Mouse (Mus musculus): ENCODE measurements around the gene Amigo3. TPM values are rescaled to one million over a fixed set of nuclear protein-coding genes. Genes with fewer than 3 reads are reported as not detected.

The Amigo3 gene
- polyA plus RNA-seq, 1 experiment = 3.2 TPM

- Histone ChIP-seq H3K4me3 (replicated peaks; ENCODE audit: extremely low read depth, low read depth, low read length) (no peak overlapping the region), H3K4me1 (ENCODE audit: control insufficient read depth, insufficient read depth, low read length) (peaks cover 9% of the 10 kb centered on the region)
- whole genome bisulfite sequencing = 88% methylated on average over 15 of the region's 15 CpGs
- no peak for DNase-seq
- TF ChIP-seq POLR2A (IDR thresholded peaks at IDR 0.05; ENCODE audit: borderline replicate concordance, extremely low read depth, low read depth, low read length) (no peak), CTCF (IDR thresholded peaks at IDR 0.05; ENCODE audit: insufficient read depth, low read length) (no peak)
These were observed 1.6 kb upstream of the Amigo3 start for GRCm38 (mm10) chr9:108051184-108051930.

- peaks cover 9% of the 10 kb centered on the region for H3K4me1 ChIP-seq (ENCODE audit: control insufficient read depth, insufficient read depth, low read length)
- DNase-seq = no peak
- TF ChIP-seq POLR2A (IDR thresholded peaks at IDR 0.05; ENCODE audit: borderline replicate concordance, extremely low read depth, low read depth, low read length) (no peak), CTCF (IDR thresholded peaks at IDR 0.05; ENCODE audit: insufficient read depth, low read length) (no peak)
- 75% methylated on average over 4 of the region's 4 CpGs for WGBS
- no peak overlapping the region for H3K4me3 ChIP-seq (replicated peaks; ENCODE audit: extremely low read depth, low read depth, low read length)
These were observed 1.1 kb upstream of the Amigo3 start for GRCm38 (mm10) chr9:108051931-108052220.

DNA sequence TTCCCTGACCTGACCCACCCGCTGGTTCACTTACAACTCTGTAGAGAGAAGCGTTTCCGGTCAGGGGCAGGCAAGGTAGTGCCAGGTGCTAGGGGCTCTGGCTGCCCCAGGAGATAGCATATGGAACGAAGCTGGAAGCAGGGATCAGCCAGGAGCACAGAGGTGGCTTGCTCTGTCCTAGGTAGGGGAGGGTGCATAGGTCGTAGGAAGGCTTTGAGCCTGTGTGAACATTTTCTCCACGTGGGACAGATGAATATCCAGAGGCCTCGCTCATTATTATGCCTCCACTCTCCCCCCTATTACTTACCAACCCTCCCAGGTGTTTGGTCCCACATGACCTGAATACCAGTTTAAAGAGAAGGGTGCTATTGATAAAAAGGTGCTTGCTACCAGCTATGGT, 548 bp upstream of the Amigo3 start:
- TF ChIP-seq POLR2A (IDR thresholded peaks at IDR 0.05; ENCODE audit: borderline replicate concordance, extremely low read depth, low read depth, low read length) = no peak
- no peak for TF ChIP-seq CTCF (IDR thresholded peaks at IDR 0.05; ENCODE audit: insufficient read depth, low read length)
- DNase-seq = no peak
- Histone ChIP-seq H3K4me3 (replicated peaks; ENCODE audit: extremely low read depth, low read depth, low read length) (no peak overlapping the region), H3K4me1 (ENCODE audit: control insufficient read depth, insufficient read depth, low read length) (peaks cover 9% of the 10 kb centered on the region)
- WGBS = 71% methylated on average over 7 of the region's 7 CpGs

DNA sequence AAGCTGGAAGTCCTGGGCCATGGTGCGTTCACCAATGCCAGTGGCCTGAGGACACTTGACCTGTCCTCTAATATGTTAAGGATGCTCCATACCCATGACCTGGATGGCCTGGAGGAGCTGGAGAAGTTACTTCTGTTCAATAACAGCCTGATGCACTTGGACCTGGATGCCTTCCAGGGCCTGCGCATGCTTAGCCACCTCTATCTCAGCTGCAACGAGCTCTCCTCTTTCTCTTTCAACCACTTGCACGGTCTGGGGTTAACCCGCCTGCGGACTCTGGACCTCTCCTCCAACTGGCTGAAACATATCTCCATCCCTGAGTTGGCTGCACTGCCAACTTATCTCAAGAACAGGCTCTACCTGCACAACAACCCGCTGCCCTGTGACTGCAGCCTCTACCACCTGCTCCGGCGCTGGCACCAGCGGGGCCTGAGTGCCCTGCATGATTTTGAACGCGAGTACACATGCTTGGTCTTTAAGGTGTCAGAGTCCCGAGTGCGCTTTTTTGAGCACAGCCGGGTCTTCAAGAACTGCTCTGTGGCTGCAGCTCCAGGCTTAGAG, 786 bp downstream of the Amigo3 start:
- 79% methylated on average over 15 of the region's 15 CpGs for WGBS
- no peak for DNase-seq

DNA sequence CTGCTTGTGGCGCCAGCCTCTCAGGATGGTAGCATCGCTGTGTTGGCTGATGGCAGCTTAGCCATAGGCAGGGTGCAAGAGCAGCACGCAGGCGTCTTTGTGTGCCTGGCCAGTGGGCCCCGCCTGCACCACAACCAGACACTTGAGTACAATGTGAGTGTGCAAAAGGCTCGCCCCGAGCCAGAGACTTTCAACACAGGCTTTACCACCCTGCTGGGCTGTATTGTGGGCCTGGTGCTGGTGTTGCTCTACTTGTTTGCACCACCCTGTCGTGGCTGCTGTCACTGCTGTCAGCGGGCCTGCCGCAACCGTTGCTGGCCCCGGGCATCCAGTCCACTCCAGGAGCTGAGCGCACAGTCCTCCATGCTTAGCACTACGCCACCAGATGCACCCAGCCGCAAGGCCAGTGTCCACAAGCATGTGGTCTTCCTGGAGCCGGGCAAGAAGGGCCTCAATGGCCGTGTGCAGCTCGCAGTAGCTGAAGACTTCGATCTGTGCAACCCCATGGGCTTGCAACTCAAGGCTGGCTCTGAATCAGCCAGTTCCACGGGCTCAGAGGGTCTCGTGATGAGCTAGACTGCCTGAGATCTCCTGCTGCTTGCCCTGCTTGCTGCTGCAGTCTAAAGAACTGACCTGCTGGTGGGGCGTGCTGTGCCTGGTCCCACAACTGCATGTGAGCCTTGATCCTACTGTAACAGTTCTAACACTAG, 1.5 kb downstream of the Amigo3 start:
- WGBS = 87% methylated on average over 22 of the region's 22 CpGs
- TF ChIP-seq POLR2A (IDR thresholded peaks at IDR 0.05; ENCODE audit: borderline replicate concordance, extremely low read depth, low read depth, low read length) (no peak), CTCF (IDR thresholded peaks at IDR 0.05; ENCODE audit: insufficient read depth, low read length) (no peak)
- H3K4me1 ChIP-seq (ENCODE audit: control insufficient read depth, insufficient read depth, low read length) = peaks cover 7% of the 10 kb centered on the region
- no peak for DNase-seq
- no peak overlapping the region for H3K4me3 ChIP-seq (replicated peaks; ENCODE audit: extremely low read depth, low read depth, low read length)

More for the DNA sequence above, 786 bp downstream of the Amigo3 start:
- Histone ChIP-seq H3K4me3 (replicated peaks; ENCODE audit: extremely low read depth, low read depth, low read length) (no peak overlapping the region), H3K4me1 (ENCODE audit: control insufficient read depth, insufficient read depth, low read length) (peaks cover 9% of the 10 kb centered on the region)
- TF ChIP-seq CTCF (IDR thresholded peaks at IDR 0.05; ENCODE audit: insufficient read depth, low read length) = no peak
- no peak for TF ChIP-seq POLR2A (IDR thresholded peaks at IDR 0.05; ENCODE audit: borderline replicate concordance, extremely low read depth, low read depth, low read length)

DNA sequence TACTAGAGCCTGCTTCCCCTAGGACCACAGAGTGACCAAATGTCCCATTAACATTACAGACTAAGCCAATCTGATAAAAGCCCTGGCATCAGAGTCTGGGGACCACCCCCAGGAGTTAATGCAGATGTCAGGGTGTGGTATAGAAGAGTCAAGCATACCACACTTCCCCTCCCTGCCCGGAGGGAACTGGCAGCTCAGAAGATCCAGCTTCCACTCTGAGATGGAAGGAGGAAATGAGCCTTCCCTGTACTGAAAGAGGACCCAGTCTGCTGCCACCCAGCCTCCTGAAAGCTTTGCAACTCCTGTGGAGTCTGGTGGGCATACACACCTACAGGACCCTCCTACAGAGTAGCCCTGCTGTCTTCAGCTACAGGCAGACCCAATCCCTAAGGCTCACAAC, 2.1 kb downstream of the Amigo3 start:
- H3K4me1 ChIP-seq (ENCODE audit: control insufficient read depth, insufficient read depth, low read length) = peaks cover 6% of the 10 kb centered on the region
- no peak overlapping the region for H3K4me3 ChIP-seq (replicated peaks; ENCODE audit: extremely low read depth, low read depth, low read length)
- WGBS = 40% methylated on average over 1 of the region's 1 CpGs
- DNase-seq = no peak
- TF ChIP-seq CTCF (IDR thresholded peaks at IDR 0.05; ENCODE audit: insufficient read depth, low read length) (no peak), POLR2A (IDR thresholded peaks at IDR 0.05; ENCODE audit: borderline replicate concordance, extremely low read depth, low read depth, low read length) (no peak)

GRCm38 (mm10) chr9:108055661-108056237, 2.8 kb downstream of the Amigo3 start:
- 87% methylated on average over 6 of the region's 6 CpGs for WGBS
- DNase-seq = no peak
- H3K4me3 ChIP-seq (replicated peaks; ENCODE audit: extremely low read depth, low read depth, low read length) = no peak overlapping the region
- TF ChIP-seq POLR2A (IDR thresholded peaks at IDR 0.05; ENCODE audit: borderline replicate concordance, extremely low read depth, low read depth, low read length) = no peak
- no peak for TF ChIP-seq CTCF (IDR thresholded peaks at IDR 0.05; ENCODE audit: insufficient read depth, low read length)
- peaks cover 6% of the 10 kb centered on the region for H3K4me1 ChIP-seq (ENCODE audit: control insufficient read depth, insufficient read depth, low read length)

DNA sequence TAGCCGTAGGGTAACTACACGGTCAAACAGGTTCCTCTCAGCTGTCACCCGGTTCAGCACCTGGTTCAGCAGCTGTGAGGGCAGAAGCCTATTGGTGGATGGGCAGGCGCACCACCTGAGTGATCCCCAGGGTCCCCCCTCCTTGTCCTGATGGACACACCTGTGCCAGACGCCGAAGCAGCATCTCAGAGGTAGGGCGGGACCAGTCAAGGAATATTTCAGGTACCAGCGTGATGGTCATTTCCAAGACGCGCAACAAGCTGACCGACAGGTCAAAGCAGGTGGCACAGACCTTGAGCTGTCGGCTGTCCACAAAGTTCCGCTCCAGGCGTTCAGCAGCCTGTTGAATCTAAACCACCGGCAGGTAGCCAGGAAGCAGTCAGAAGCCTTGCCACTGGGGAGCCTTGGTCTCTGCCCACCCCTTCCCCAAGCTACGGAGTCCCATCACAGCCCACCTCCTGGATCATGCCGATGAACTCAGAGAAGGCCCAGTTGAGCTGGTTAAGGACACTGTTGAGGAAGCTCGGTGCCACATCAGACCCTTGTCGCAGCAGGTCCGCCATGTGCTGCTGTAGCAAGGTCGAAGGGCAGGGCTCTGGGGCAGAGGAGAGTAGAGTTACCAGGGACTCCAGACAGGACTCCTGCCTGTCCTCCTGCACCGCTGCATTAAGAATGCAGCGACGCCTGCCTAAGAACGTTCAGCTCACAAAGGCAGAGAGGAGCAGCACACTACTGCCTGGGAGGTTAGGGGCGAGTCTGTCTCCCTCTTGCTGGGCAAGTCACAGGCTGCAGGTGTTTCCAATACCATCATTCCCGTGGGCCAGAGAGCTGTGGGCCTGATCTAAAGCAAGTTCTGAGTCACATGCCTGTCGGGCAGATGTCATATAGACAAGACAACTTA, 3.7 kb downstream of the Amigo3 start:
- TF ChIP-seq POLR2A (IDR thresholded peaks at IDR 0.05; ENCODE audit: borderline replicate concordance, extremely low read depth, low read depth, low read length) = no peak
- TF ChIP-seq CTCF (IDR thresholded peaks at IDR 0.05; ENCODE audit: insufficient read depth, low read length) = no peak
- peaks cover 6% of the 10 kb centered on the region for H3K4me1 ChIP-seq (ENCODE audit: control insufficient read depth, insufficient read depth, low read length)
- 86% methylated on average over 28 of the region's 28 CpGs for WGBS
- no peak overlapping the region for H3K4me3 ChIP-seq (replicated peaks; ENCODE audit: extremely low read depth, low read depth, low read length)
- no peak for DNase-seq

DNA sequence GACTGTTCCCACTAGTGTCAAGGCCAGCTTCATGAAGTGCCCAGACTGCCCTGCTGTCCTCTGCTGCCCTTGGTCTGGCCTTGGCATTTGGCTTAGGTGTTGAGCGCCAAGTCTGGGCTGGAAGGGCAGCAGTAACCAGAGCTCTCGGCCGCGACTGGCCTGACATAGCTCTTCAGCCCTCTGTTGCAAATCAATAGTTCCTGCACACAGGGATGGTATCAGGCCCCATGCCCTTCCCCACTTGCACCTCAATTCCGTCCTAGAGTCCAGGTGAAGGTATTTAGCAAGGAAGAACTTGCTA, 4.3 kb downstream of the Amigo3 start:
- TF ChIP-seq POLR2A (IDR thresholded peaks at IDR 0.05; ENCODE audit: borderline replicate concordance, extremely low read depth, low read depth, low read length) (no peak), CTCF (IDR thresholded peaks at IDR 0.05; ENCODE audit: insufficient read depth, low read length) (no peak)
- 90% methylated on average over 5 of the region's 5 CpGs for WGBS
- DNase-seq = no peak
- no peak overlapping the region for H3K4me3 ChIP-seq (replicated peaks; ENCODE audit: extremely low read depth, low read depth, low read length)
- H3K4me1 ChIP-seq (ENCODE audit: control insufficient read depth, insufficient read depth, low read length) = peaks cover 6% of the 10 kb centered on the region
